Mouse (Mus musculus): ENCODE measurements at regions not wholly inside any gene's neighbourhood (a gene's known extent, or its start where the extent isn't known, plus 50 kb on each side); places are given as distances from the start of the nearest gene placed in this dataset.

DNA sequence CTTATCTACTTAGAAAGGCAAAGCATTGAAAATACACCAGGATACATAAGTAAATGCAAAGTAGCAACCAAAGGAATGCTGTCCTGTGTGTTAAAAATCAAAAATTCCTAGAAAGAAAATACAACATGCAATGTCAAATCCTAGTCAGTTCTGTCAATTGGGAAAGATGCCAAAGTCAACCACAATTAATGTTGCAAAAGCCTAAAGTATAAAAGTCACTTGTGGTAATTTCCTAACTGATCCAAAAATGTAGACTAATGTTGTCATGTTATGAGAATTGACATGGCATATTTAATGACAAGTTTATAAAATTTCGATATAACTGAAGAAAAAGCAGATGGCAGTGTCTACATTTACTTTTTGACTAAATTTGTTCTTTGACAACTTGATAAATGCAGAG, 822.8 kb downstream of the Adgrl2 start:
- TF ChIP-seq POLR2A (IDR thresholded peaks at IDR 0.05; ENCODE audit: insufficient read length, low read depth) (no peak), MYOD1 (IDR thresholded peaks at IDR 0.05; ENCODE audit: control insufficient read depth in 1 of 3, insufficient read length in 2 of 3, low read depth in 2 of 3) (no peak), POLR2AphosphoS2 (IDR thresholded peaks at IDR 0.05; ENCODE audit: insufficient read length, low read depth) (no peak)
